Mouse (Mus musculus) forebrain, embryonic 16.5 days (tissue): Measurements from ENCODE around the gene Cnst. TPM values are rescaled to one million over a fixed set of nuclear protein-coding genes. Genes with fewer than 3 reads are reported as not detected.
"Not testable (repeated sequence)": the region's sequence is repeated elsewhere in the genome, so short reads cannot be mapped to it uniquely, and the experiment has no call there.

Source experiments
- ATAC-seq: fragments of 200-750 bp; cut with Nextera tagmentation; 2 replicates; pipeline ENCODE4 v1.8.0; 2017; ENCODE audit warnings: mild to moderate bottlenecking, moderate library complexity
- H3K27ac ChIP-seq: fragments of 300-500 bp; sonication (generic); 2 replicates; pipeline ENCODE4 v1.5.1; 2014; ENCODE audit warnings: low read length, control low read depth
- H3K27me3 ChIP-seq: fragments of 300-500 bp; sonication (generic); replicated peaks from 2 replicates; pipeline ENCODE4 v1.6.1; 2014; ENCODE audit warnings: low read length; ENCODE audit not compliant: control insufficient read depth, insufficient read depth
- H3K36me3 ChIP-seq: fragments of 300-500 bp; sonication (generic); 2 replicates; pipeline ENCODE4 v1.6.1; 2014; ENCODE audit not compliant: control insufficient read depth, insufficient read depth
- H3K4me1 ChIP-seq: fragments of 300-500 bp; sonication (generic); replicated peaks from 2 replicates; pipeline ENCODE4 v1.6.1; 2014; ENCODE audit warnings: low read length; ENCODE audit not compliant: control insufficient read depth, insufficient read depth
- H3K4me2 ChIP-seq: fragments of 300-500 bp; sonication (generic); 2 replicates; pipeline ENCODE4 v1.6.1; 2014; ENCODE audit warnings: mild to moderate bottlenecking, low read length, control low read depth
- H3K4me3 ChIP-seq: fragments of 300-500 bp; sonication (generic); replicated peaks from 2 replicates; pipeline ENCODE4 v1.5.1; 2014; ENCODE audit warnings: mild to moderate bottlenecking, low read length, control low read depth
- H3K9ac ChIP-seq: fragments of 300-500 bp; sonication (generic); replicated peaks from 2 replicates; pipeline ENCODE4 v1.6.1; 2014; ENCODE audit warnings: low read depth, low read length, control low read depth
- H3K9me3 ChIP-seq: fragments of 300-500 bp; sonication (generic); 2 replicates; pipeline ENCODE4 v1.6.1; 2016; ENCODE audit warnings: low read length; ENCODE audit not compliant: control insufficient read depth
- whole genome bisulfite sequencing: fragments of 180-500 bp; shearing (Covaris S2); extraction: QIAGEN DNeasy Blood & Tissue Kit; methylation state at CpG from one replicate; pipeline ENCODE4 v1.1.7; 2014; 5-methylcytosine and 5-hydroxymethylcytosine counted together
- polyA plus RNA-seq: library from polyadenylated mRNA; unstranded; fragments of >200 nt; fragmentation: Nextera tagmentation; extraction: Ambion mirVana; gene quantifications from 2 replicates; pipeline ENCODE4 v1.2.1, GENCODE M21; 2015

The Cnst gene
- polyA plus RNA-seq, 1 experiment from 2014 or later: 32.4 TPM

- no peak overlapping the region for H3K4me2 ChIP-seq
- H3K9ac ChIP-seq: no peak overlapping the region
- WGBS: 55% methylated on average over 3 of the region's 3 CpGs
- H3K27me3 ChIP-seq: no peaks in the 10 kb centered on the region
- H3K36me3 ChIP-seq: no peaks in the 10 kb centered on the region
- H3K4me3 ChIP-seq: no peak overlapping the region
- no peak for ATAC-seq
- H3K27ac ChIP-seq: no peak overlapping the region
- no peaks in the 10 kb centered on the region for H3K9me3 ChIP-seq
- H3K4me1 ChIP-seq: peaks cover 9% of the 10 kb centered on the region
These were observed 98.0 kb downstream of the Cnst start for GRCm38 (mm10) chr1:179644151-179644550.

- 63% methylated on average over 13 of the region's 13 CpGs for WGBS
- ATAC-seq: peak; percentile 77
These were observed 99.2 kb downstream of the Cnst start for GRCm38 (mm10) chr1:179645101-179645979.

DNA sequence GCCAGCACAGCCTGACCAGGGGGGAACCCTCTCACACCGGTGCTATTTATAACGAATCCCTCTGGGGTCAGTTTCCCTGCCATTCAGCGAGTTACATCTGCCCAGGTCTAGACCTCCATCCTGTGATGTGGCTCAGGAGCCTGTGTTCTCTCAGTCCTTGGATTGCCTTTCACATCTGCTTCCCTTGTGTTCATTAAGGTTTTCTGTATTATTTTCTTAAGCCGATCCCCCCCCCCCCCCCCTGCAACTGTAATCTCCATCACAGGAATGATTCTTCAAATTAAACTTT, 99.8 kb downstream of the Cnst start:
- Histone ChIP-seq H3K36me3 (no peaks in the 10 kb centered on the region), H3K4me1 (peaks cover 9% of the 10 kb centered on the region), H3K9ac (no peak overlapping the region), H3K27ac (no peak overlapping the region), H3K9me3 (no peaks in the 10 kb centered on the region), H3K4me2 (peak overlapping the region; percentile 46), H3K4me3 (peak overlapping the region; percentile 19), H3K27me3 (no peaks in the 10 kb centered on the region)
- peak; percentile 34; the same call in 1 of the 2 replicates for ATAC-seq
- 21% methylated on average over 4 of the region's 4 CpGs for WGBS

More at GRCm38 (mm10) chr1:179645101-179645979, 99.2 kb downstream of the Cnst start:
- Histone ChIP-seq H3K27ac (no peak overlapping the region), H3K4me2 (peak overlapping the region; percentile 46), H3K36me3 (no peaks in the 10 kb centered on the region), H3K4me3 (peak overlapping the region; percentile 19), H3K27me3 (no peaks in the 10 kb centered on the region), H3K9ac (no peak overlapping the region), H3K9me3 (no peaks in the 10 kb centered on the region), H3K4me1 (peaks cover 9% of the 10 kb centered on the region)

DNA sequence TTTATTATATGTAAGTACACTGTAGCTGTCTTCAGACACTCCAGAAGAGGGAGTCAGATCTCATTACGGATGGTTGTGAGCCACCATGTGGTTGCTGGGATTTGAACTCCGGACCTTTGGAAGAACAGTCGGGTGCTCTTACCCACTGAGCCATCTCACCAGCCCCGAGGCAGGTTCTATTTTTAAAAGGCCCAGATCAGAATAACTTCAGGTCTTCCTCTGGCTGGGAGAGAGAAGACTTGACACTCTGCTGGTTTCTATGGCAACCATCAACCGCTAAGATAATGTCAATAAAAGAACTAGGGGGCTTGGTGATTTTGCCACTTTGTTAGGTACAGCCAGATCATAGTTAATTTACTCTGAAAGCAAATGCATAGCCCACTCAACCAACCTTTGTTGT, 102.5 kb downstream of the Cnst start:
- H3K9me3 ChIP-seq, H3K4me2 ChIP-seq, H3K36me3 ChIP-seq, H3K4me1 ChIP-seq, H3K27me3 ChIP-seq, H3K27ac ChIP-seq, H3K4me3 ChIP-seq, H3K9ac ChIP-seq: not testable (repeated sequence)
- 75% methylated on average over 4 of the region's 5 CpGs for WGBS
- peak; percentile 26; the same call in 1 of the 2 replicates for ATAC-seq

- H3K27ac ChIP-seq: no peak overlapping the region
- peaks cover 4% of the 10 kb centered on the region for H3K4me1 ChIP-seq
- H3K27me3 ChIP-seq: no peaks in the 10 kb centered on the region
- H3K36me3 ChIP-seq: no peaks in the 10 kb centered on the region
- no peak overlapping the region for H3K4me2 ChIP-seq
- no peaks in the 10 kb centered on the region for H3K9me3 ChIP-seq
- no peak for ATAC-seq
- WGBS: 72% methylated on average over 3 of the region's 3 CpGs
- H3K4me3 ChIP-seq: no peak overlapping the region
- no peak overlapping the region for H3K9ac ChIP-seq
These were observed 103.2 kb downstream of the Cnst start for GRCm38 (mm10) chr1:179649324-179649723.

- Histone ChIP-seq H3K4me3 (no peak overlapping the region), H3K27ac (no peak overlapping the region), H3K27me3 (no peaks in the 10 kb centered on the region), H3K36me3 (no peaks in the 10 kb centered on the region), H3K4me1 (peaks cover 3% of the 10 kb centered on the region; the same call in 1 of the 2 replicates), H3K4me2 (no peak overlapping the region), H3K9me3 (no peaks in the 10 kb centered on the region), H3K9ac (no peak overlapping the region)
- 82% methylated on average over 4 of the region's 4 CpGs for WGBS
- no peak for ATAC-seq
These were observed 104.1 kb downstream of the Cnst start for GRCm38 (mm10) chr1:179650284-179650683.

DNA sequence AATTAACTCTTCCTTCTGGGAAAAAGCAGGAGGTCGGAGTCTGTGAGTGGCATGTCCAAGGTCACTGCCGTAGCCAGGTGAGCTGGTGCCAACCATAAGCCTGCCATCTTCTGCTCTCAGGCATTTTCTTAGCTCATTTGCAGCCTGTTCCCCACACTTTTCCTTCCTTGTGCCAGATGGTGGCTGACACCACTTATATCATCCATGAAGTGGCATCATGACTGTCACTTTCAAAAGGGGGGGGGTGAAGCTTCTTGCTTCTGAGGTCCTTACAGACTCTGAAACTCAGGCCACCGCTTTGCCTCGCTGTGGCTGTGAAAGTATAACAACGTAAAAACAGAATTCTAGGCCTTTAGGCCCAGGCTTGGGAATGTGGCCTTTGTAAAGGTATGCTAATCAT, 105.1 kb downstream of the Cnst start:
- 70% methylated on average over 5 of the region's 5 CpGs for WGBS
- Histone ChIP-seq H3K4me3 (no peak overlapping the region), H3K9ac (no peak overlapping the region), H3K4me2 (no peak overlapping the region), H3K36me3 (no peaks in the 10 kb centered on the region), H3K9me3 (no peaks in the 10 kb centered on the region), H3K27me3 (no peaks in the 10 kb centered on the region), H3K4me1 (no peaks in the 10 kb centered on the region), H3K27ac (no peak overlapping the region)
- ATAC-seq: no peak

- Histone ChIP-seq H3K4me1 (peaks cover 6% of the 10 kb centered on the region; the same call in 1 of the 2 replicates), H3K27ac (no peak overlapping the region), H3K4me2 (no peak overlapping the region), H3K4me3 (no peak overlapping the region), H3K9ac (no peak overlapping the region), H3K9me3 (no peaks in the 10 kb centered on the region), H3K27me3 (no peaks in the 10 kb centered on the region), H3K36me3 (no peaks in the 10 kb centered on the region)
- 80% methylated on average over 5 of the region's 5 CpGs for WGBS
- no peak for ATAC-seq
These were observed 116.9 kb downstream of the Cnst start for GRCm38 (mm10) chr1:179663065-179663464.

DNA sequence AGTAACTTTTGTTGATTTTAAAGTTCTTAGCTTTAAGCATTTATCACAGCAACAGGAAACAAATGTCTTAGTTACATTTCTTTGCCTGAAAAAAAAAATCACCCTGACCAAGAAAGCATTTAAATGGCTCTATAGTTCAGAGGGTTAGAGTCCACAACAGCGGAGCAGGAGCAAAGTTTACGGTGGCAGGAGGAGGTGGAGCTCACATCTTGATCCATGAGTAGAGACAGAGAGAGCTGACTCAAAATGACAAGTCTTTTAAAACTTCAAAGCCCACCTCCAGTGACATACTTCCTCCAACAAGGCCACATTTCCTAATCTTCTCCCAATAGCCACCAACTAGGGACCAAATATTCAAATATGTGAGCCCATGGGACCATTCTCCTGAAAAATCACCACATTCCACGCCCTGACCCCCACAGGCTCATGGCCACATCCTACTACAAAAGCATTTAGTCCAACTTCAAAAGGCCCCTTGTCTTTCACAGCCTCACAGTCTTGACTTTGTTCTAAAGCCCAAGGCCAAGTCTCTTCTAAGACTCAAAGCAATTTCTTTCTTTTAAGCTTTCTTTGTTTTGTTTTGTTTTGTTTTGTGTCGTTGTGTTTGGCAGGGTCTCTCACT, 118.2 kb downstream of the Cnst start:
- Histone ChIP-seq H3K27ac (no peak overlapping the region), H3K9me3 (no peaks in the 10 kb centered on the region), H3K27me3 (no peaks in the 10 kb centered on the region), H3K4me3 (no peak overlapping the region), H3K4me1 (peaks cover 13% of the 10 kb centered on the region), H3K36me3 (no peaks in the 10 kb centered on the region), H3K9ac (no peak overlapping the region), H3K4me2 (no peak overlapping the region)
- ATAC-seq: no peak
- 51% methylated on average over 4 of the region's 4 CpGs for WGBS
